Mouse (Mus musculus) megakaryocyte-erythroid progenitor cell, adult 5-6 weeks (primary cell): Measurements from ENCODE around the gene Fancc. TPM values are rescaled to one million over a fixed set of nuclear protein-coding genes. Genes with fewer than 3 reads are reported as not detected.

ENCODE experiments used
- ATAC-seq: replicated peaks from 2 replicates; pipeline ENCODE4 v1.8.0; 2016; ENCODE audit warnings: mild to moderate bottlenecking, inconsistent platforms; ENCODE audit not compliant: severe bottlenecking, poor library complexity, low FRiP score, low TSS enrichment
- total RNA-seq, 2 experiments: library from RNA; stranded (forward) in 1 of 2; stranded (reverse) in 1 of 2; fragments of 200-1000, 215-1000 nt in 1 of 2; fragments of >200 nt in 1 of 2; fragmentation: Nextera tagmentation in 1 of 2; gene quantifications; 2 replicates each; pipeline ENCODE4 v1.2.3; 2014 to 2017

Fancc gene
- total RNA-seq, 2 experiments from 2014 or later: 16.9 to 20.0 TPM

GRCm38 (mm10) chr13:63256146-63256545 is 240.9 kb downstream of the Fancc start:
- ATAC-seq: no peak

GRCm38 (mm10) chr13:63255519-63256011 is 241.5 kb downstream of the Fancc start:
- peak; percentile 59 for ATAC-seq

GRCm38 (mm10) chr13:63253886-63254636 is 243.0 kb downstream of the Fancc start:
- no peak for ATAC-seq

GRCm38 (mm10) chr13:63253147-63253546 is 243.9 kb downstream of the Fancc start:
- ATAC-seq: peak; percentile 30; the same call in 1 of the 2 replicates

- ATAC-seq: no peak
Observed at GRCm38 (mm10) chr13:63252295-63253010, 244.6 kb downstream of the Fancc start.

GRCm38 (mm10) chr13:63251118-63251889 is 245.8 kb downstream of the Fancc start:
- no peak for ATAC-seq

- ATAC-seq: no peak
Observed at GRCm38 (mm10) chr13:63250441-63250980, 246.6 kb downstream of the Fancc start.

- no peak for ATAC-seq
Observed at GRCm38 (mm10) chr13:63249741-63250431, 247.2 kb downstream of the Fancc start.

- no peak for ATAC-seq
Observed at GRCm38 (mm10) chr13:63249171-63249570, 247.9 kb downstream of the Fancc start.

GRCm38 (mm10) chr13:63248318-63248717 is 248.8 kb downstream of the Fancc start:
- no peak for ATAC-seq

- no peak for ATAC-seq
Observed at GRCm38 (mm10) chr13:63247631-63248030, 249.4 kb downstream of the Fancc start.

- ATAC-seq: no peak
Observed at GRCm38 (mm10) chr13:63247041-63247440, 250.0 kb downstream of the Fancc start.

GRCm38 (mm10) chr13:63246332-63246940 is 250.6 kb downstream of the Fancc start:
- 0 out of 2 replicates have a peak, but pooled peaks have one; percentile 35 for ATAC-seq

- no peak for ATAC-seq
Observed at GRCm38 (mm10) chr13:63245812-63246211, 251.3 kb downstream of the Fancc start.

- no peak for ATAC-seq
Observed at GRCm38 (mm10) chr13:63245218-63245617, 251.9 kb downstream of the Fancc start.

GRCm38 (mm10) chr13:63244425-63244824 is 252.7 kb downstream of the Fancc start:
- no peak for ATAC-seq

GRCm38 (mm10) chr13:63243586-63243985 is 253.5 kb downstream of the Fancc start:
- ATAC-seq: no peak

GRCm38 (mm10) chr13:63242401-63243192 is 254.5 kb downstream of the Fancc start:
- ATAC-seq: no peak
